Mouse (Mus musculus) testis, adult 2 months (tissue): Measurements from ENCODE around the gene Sept10.

ENCODE experiments used
- CTCF ChIP-seq: fragments of 200-500 bp; IDR thresholded peaks from 2 replicates; pipeline ENCODE4 v1.5.1; 2012; ENCODE audit warnings: low read depth, mild to moderate bottlenecking, inconsistent platforms, low read length, moderate library complexity; ENCODE audit not compliant: control insufficient read depth, insufficient read depth, insufficient replicate concordance
- POLR2A ChIP-seq: fragments of 200-500 bp; IDR thresholded peaks from 2 replicates; pipeline ENCODE4 v1.6.1; 2012; ENCODE audit warnings: low read depth, mild to moderate bottlenecking, inconsistent platforms, low read length, moderate library complexity; ENCODE audit not compliant: control insufficient read depth

GRCm38 (mm10) chr10:59166104-59166944 lies 55.3 kb downstream of the Sept10 start:
- no peak for TF ChIP-seq POLR2A
- TF ChIP-seq CTCF, result no peak
